Comparison of ENCODE assay signal across 8 mouse cellular contexts in the genomic region with DNA sequence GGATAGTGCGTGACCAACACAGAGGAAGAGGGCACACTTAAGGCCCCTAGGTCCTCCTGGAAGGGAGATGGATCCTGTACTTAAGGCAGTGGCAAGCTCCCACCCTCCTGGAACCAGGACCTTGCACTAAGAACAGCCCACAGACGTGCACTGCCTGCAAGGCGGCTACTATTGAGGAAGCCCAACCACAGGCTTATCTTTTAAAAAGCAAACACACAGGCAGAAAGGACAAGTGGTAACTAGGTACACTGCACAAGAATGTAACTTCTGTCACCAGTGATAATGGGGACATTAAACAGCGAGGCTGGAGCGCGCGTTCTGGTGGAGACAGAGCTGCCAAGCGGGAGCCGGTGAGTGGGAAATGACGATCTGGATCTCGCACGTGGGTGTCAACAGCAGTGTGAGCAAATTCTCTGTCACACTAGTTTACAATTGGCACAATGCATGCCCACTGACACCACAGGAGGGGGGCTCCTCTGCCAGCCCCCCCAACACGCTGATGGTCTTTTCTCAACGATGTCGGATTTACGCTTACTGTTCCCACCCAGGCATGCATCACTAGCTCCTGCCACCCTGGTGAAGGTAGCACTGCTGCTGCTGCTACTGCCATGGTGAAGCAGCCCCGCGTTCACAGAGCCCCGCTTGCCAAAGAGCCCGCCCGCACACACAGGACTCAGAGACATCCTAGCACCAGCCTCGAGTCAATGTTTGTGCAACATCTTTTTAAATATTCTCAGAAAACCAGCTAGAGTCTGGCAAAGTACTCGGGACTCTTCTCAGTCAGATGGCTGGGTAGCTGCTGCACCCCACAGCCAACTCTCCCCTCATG. TPM values are rescaled to one million over a fixed set of nuclear protein-coding genes. Genes with fewer than 3 reads are reported as not detected.
DNase-seq lines count a peak whose midpoint lies in the region; ATAC-seq lines count a peak whose summit lies in the region.

No protein-coding gene starts in this region.

- H3K4me1 ChIP-seq in forebrain, embryonic 15.5 days = peaks cover 20% of the 10 kb centered on the region
- 0 out of 2 replicates have a peak, but pooled peaks cover 2% of the 10 kb centered on the region for H3K4me1 ChIP-seq in forebrain, embryonic 11.5 days (replicated peaks; ENCODE audit: control insufficient read depth, insufficient read depth, low read length)
- H3K4me1 ChIP-seq in forebrain, embryonic 16.5 days (replicated peaks; ENCODE audit: control insufficient read depth, insufficient read depth, low read length) = peaks cover 8% of the 10 kb centered on the region

- H3K27ac ChIP-seq in forebrain, embryonic 15.5 days (replicated peaks) = no peak overlapping the region
- H3K27ac ChIP-seq in forebrain, embryonic 11.5 days (ENCODE audit: low read depth, low read length) = no peak overlapping the region
- H3K27ac ChIP-seq in forebrain, embryonic 16.5 days (ENCODE audit: low read length) = no peak overlapping the region

- H3K9ac ChIP-seq in forebrain, embryonic 15.5 days (replicated peaks) = no peak overlapping the region
- H3K9ac ChIP-seq in forebrain, embryonic 11.5 days (ENCODE audit: low read length) = no peak overlapping the region
- H3K9ac ChIP-seq in forebrain, embryonic 16.5 days (replicated peaks; ENCODE audit: low read depth, low read length) = no peak overlapping the region

- H3K27me3 ChIP-seq in forebrain, embryonic 15.5 days = no peaks in the 10 kb centered on the region
- H3K27me3 ChIP-seq in forebrain, embryonic 11.5 days (ENCODE audit: control insufficient read depth, insufficient read depth, low read length) = no peaks in the 10 kb centered on the region
- H3K27me3 ChIP-seq in forebrain, embryonic 16.5 days (replicated peaks; ENCODE audit: control insufficient read depth, insufficient read depth, low read length) = no peaks in the 10 kb centered on the region

- no peak overlapping the region for H3K4me2 ChIP-seq in forebrain, embryonic 15.5 days (replicated peaks)
- no peak overlapping the region for H3K4me2 ChIP-seq in forebrain, embryonic 11.5 days (ENCODE audit: low read depth, low read length, severe bottlenecking)
- no peak overlapping the region for H3K4me2 ChIP-seq in forebrain, embryonic 16.5 days (ENCODE audit: low read length)

- 55% methylated on average over 23 of the region's 23 CpGs for WGBS in forebrain, embryonic 15.5 days
- WGBS in forebrain, embryonic 11.5 days = 86% methylated on average over 23 of the region's 23 CpGs
- 55% methylated on average over 23 of the region's 23 CpGs for WGBS in forebrain, embryonic 16.5 days

- H3K4me3 ChIP-seq in forebrain, embryonic 15.5 days = no peak overlapping the region
- no peak overlapping the region for H3K4me3 ChIP-seq in forebrain, embryonic 11.5 days (ENCODE audit: low read depth, low read length)
- H3K4me3 ChIP-seq in forebrain, embryonic 16.5 days (replicated peaks; ENCODE audit: low read length) = no peak overlapping the region

- no peak for DNase-seq in forebrain, embryonic 11.5 days (ENCODE audit: low spot score)
- DNase-seq in layer of hippocampus, postnatal 10 days (ENCODE audit: low spot score in 2 of 2) = peak; percentile 50 to 66
- peak; percentile 48 for DNase-seq in lung, postnatal 25 days (ENCODE audit: low spot score)
- DNase-seq in adrenal gland, postnatal 36 days = no peak
- DNase-seq in embryo, embryonic 10.5 days (ENCODE audit: low spot score) = no peak

- H3K36me3 ChIP-seq in forebrain, embryonic 15.5 days = peaks cover 21% of the 10 kb centered on the region
- H3K36me3 ChIP-seq in forebrain, embryonic 11.5 days (ENCODE audit: control insufficient read depth, insufficient read depth, low read length) = no peaks in the 10 kb centered on the region; the same call in 1 of the 2 replicates
- H3K36me3 ChIP-seq in forebrain, embryonic 16.5 days (ENCODE audit: control insufficient read depth, insufficient read depth) = no peaks in the 10 kb centered on the region

- no peaks in the 10 kb centered on the region for H3K9me3 ChIP-seq in forebrain, embryonic 15.5 days
- H3K9me3 ChIP-seq in forebrain, embryonic 11.5 days (ENCODE audit: control insufficient read depth, low read length) = no peaks in the 10 kb centered on the region
- H3K9me3 ChIP-seq in forebrain, embryonic 16.5 days (ENCODE audit: control insufficient read depth, low read length) = no peaks in the 10 kb centered on the region

- ATAC-seq in forebrain, embryonic 15.5 days (replicated peaks) = 0 out of 2 replicates have a peak, but pooled peaks have one; percentile 46
- no peak for ATAC-seq in forebrain, embryonic 11.5 days (replicated peaks; ENCODE audit: low FRiP score)
- peak; percentile 64 for ATAC-seq in forebrain, embryonic 16.5 days
- ATAC-seq in CD4-positive, CD25-positive, alpha-beta regulatory T cell, adult 4 months = no peak

RNA-seq across cellular contexts. Expression of a gene that starts 14.1 kb away (rescaled TPM):
- 97.7 and 98.9 TPM in 2 replicates for polyA plus RNA-seq in forebrain, embryonic 15.5 days (2015; fragmentation: Nextera tagmentation; extraction: Ambion mirVana)
- polyA plus RNA-seq in forebrain, embryonic 11.5 days (2014; fragmentation: Nextera tagmentation; extraction: Ambion mirVana) = 58.3 and 68.2 TPM in 2 replicates
- polyA plus RNA-seq in forebrain, embryonic 16.5 days (2015; fragmentation: Nextera tagmentation; extraction: Ambion mirVana) = 106 and 110 TPM in 2 replicates
- 100 to 1,000 TPM; 107 to 123 TPM for total RNA-seq in layer of hippocampus, postnatal 10 days (2021)
- 100 to 1,000 TPM; 156 to 163 TPM for total RNA-seq in adrenal gland, postnatal 36 days (2021)
- 10 to 100 TPM; 34.8 to 49.2 TPM for polyA plus RNA-seq in CD4-positive, CD25-positive, alpha-beta regulatory T cell, adult 4 months (2017; shearing (Covaris generic))

RNA-seq across cellular contexts. Expression of a gene that starts 38.3 kb away (rescaled TPM):
- 49.7 and 56.9 TPM in 2 replicates for polyA plus RNA-seq in forebrain, embryonic 15.5 days (2015; fragmentation: Nextera tagmentation; extraction: Ambion mirVana)
- 65.2 and 69.9 TPM in 2 replicates for polyA plus RNA-seq in forebrain, embryonic 11.5 days (2014; fragmentation: Nextera tagmentation; extraction: Ambion mirVana)
- 49.4 and 53.3 TPM in 2 replicates for polyA plus RNA-seq in forebrain, embryonic 16.5 days (2015; fragmentation: Nextera tagmentation; extraction: Ambion mirVana)
- total RNA-seq in layer of hippocampus, postnatal 10 days (2021) = 10 to 100 TPM; 36.4 to 37.3 TPM
- total RNA-seq in adrenal gland, postnatal 36 days (2021) = 10 to 100 TPM; 59.9 to 69.4 TPM
- polyA plus RNA-seq in CD4-positive, CD25-positive, alpha-beta regulatory T cell, adult 4 months (2017; shearing (Covaris generic)) = 10 to 100 TPM; 77.9 to 85.0 TPM

RNA-seq across cellular contexts. Expression of a gene that starts 38.5 kb away (rescaled TPM):
- polyA plus RNA-seq in forebrain, embryonic 15.5 days (2015; fragmentation: Nextera tagmentation; extraction: Ambion mirVana) = 18.7 and 21.9 TPM in 2 replicates
- 22.0 and 24.8 TPM in 2 replicates for polyA plus RNA-seq in forebrain, embryonic 11.5 days (2014; fragmentation: Nextera tagmentation; extraction: Ambion mirVana)
- polyA plus RNA-seq in forebrain, embryonic 16.5 days (2015; fragmentation: Nextera tagmentation; extraction: Ambion mirVana) = 16.6 and 21.7 TPM in 2 replicates
- 10 to 100 TPM; 19.3 to 19.7 TPM for total RNA-seq in layer of hippocampus, postnatal 10 days (2021)
- total RNA-seq in adrenal gland, postnatal 36 days (2021) = 10 to 100 TPM; 11.5 to 12.7 TPM
- polyA plus RNA-seq in CD4-positive, CD25-positive, alpha-beta regulatory T cell, adult 4 months (2017; shearing (Covaris generic)) = 10 to 100 TPM in 1 of 2 experiments, 1 to 10 TPM in 1; 9.2 to 12.1 TPM

RNA-seq across cellular contexts. Expression of a gene that starts 50.4 kb away (rescaled TPM):
- 34.6 and 35.0 TPM in 2 replicates for polyA plus RNA-seq in forebrain, embryonic 15.5 days (2015; fragmentation: Nextera tagmentation; extraction: Ambion mirVana)
- 50.1 and 51.9 TPM in 2 replicates for polyA plus RNA-seq in forebrain, embryonic 11.5 days (2014; fragmentation: Nextera tagmentation; extraction: Ambion mirVana)
- polyA plus RNA-seq in forebrain, embryonic 16.5 days (2015; fragmentation: Nextera tagmentation; extraction: Ambion mirVana) = 32.9 and 33.8 TPM in 2 replicates
- 10 to 100 TPM; 44.3 to 53.4 TPM for total RNA-seq in layer of hippocampus, postnatal 10 days (2021)
- 100 to 1,000 TPM in 1 of 2 experiments, 10 to 100 TPM in 1; 35.5 to 207 TPM for total RNA-seq in adrenal gland, postnatal 36 days (2021)
- polyA plus RNA-seq in CD4-positive, CD25-positive, alpha-beta regulatory T cell, adult 4 months (2017; shearing (Covaris generic)) = under 1 TPM in 1 of 2 experiments, not detected in 1; 0.47 TPM

Comparison
In these comparisons a context has a peak if more than half of its experiments do, and no peak if none do; other contexts are left out.
1. ATAC-seq: peak in forebrain, embryonic 15.5 days (single experiment) and forebrain, embryonic 16.5 days (single experiment); none in forebrain, embryonic 11.5 days (single experiment) and CD4-positive, CD25-positive, alpha-beta regulatory T cell, adult 4 months (single experiment).
2. DNase-seq: peak in layer of hippocampus, postnatal 10 days (2 of 2) and lung, postnatal 25 days (single experiment); none in forebrain, embryonic 11.5 days (single experiment), adrenal gland, postnatal 36 days (0 of 2) and embryo, embryonic 10.5 days (single experiment).